Mouse (Mus musculus) cerebellum, adult 11-12 months (tissue): ENCODE measurements around the gene Baz1b.
"Not testable (repeated sequence)": the region's sequence is repeated elsewhere in the genome, so short reads cannot be mapped to it uniquely, and the experiment has no call there.

ENCODE experiments used
- DNase-seq: peaks from one replicate; pipeline ENCODE4 v3.0.0; 2022

Gene Baz1b

GRCm38 (mm10) chr5:135180796-135181195 is 6.3 kb upstream of the Baz1b start:
- peak; percentile 55 for DNase-seq

- DNase-seq: no peak
Measured at GRCm38 (mm10) chr5:135181776-135182175, 5.3 kb upstream of the Baz1b start.

- peak; percentile 58 for DNase-seq
Measured at GRCm38 (mm10) chr5:135183131-135183861, 3.8 kb upstream of the Baz1b start.

GRCm38 (mm10) chr5:135185016-135185415 is 2.0 kb upstream of the Baz1b start:
- DNase-seq: peak; percentile 30

GRCm38 (mm10) chr5:135185596-135185995 is 1.5 kb upstream of the Baz1b start:
- DNase-seq: peak; percentile 50

GRCm38 (mm10) chr5:135186231-135186620 is 838 bp upstream of the Baz1b start:
- DNase-seq: no peak

GRCm38 (mm10) chr5:135187349-135188213 is 517 bp downstream of the Baz1b start:
- DNase-seq: peak; percentile 64

GRCm38 (mm10) chr5:135188214-135188554 is 1.1 kb downstream of the Baz1b start:
- peak; percentile 40 for DNase-seq

GRCm38 (mm10) chr5:135189281-135190022 is 2.4 kb downstream of the Baz1b start:
- DNase-seq: no peak

GRCm38 (mm10) chr5:135191620-135192019 is 4.6 kb downstream of the Baz1b start:
- DNase-seq: peak; percentile 62

GRCm38 (mm10) chr5:135192431-135192830 is 5.4 kb downstream of the Baz1b start:
- no peak for DNase-seq

GRCm38 (mm10) chr5:135196367-135196766 is 9.3 kb downstream of the Baz1b start:
- no peak for DNase-seq

GRCm38 (mm10) chr5:135202763-135203162 is 15.7 kb downstream of the Baz1b start:
- no peak for DNase-seq

GRCm38 (mm10) chr5:135208197-135208596 is 21.1 kb downstream of the Baz1b start:
- DNase-seq: no peak

GRCm38 (mm10) chr5:135216871-135217270 is 29.8 kb downstream of the Baz1b start:
- peak; percentile 34 for DNase-seq

- DNase-seq: no peak
Measured at GRCm38 (mm10) chr5:135220941-135221340, 33.9 kb downstream of the Baz1b start.

GRCm38 (mm10) chr5:135222066-135222465 is 35.0 kb downstream of the Baz1b start:
- DNase-seq: no peak

GRCm38 (mm10) chr5:135224169-135224568 is 37.1 kb downstream of the Baz1b start:
- no peak for DNase-seq

GRCm38 (mm10) chr5:135225879-135226278 is 38.8 kb downstream of the Baz1b start:
- DNase-seq: not testable (repeated sequence)

GRCm38 (mm10) chr5:135230186-135230585 is 43.1 kb downstream of the Baz1b start:
- DNase-seq: no peak

- DNase-seq: no peak
Measured at GRCm38 (mm10) chr5:135233166-135233920, 46.3 kb downstream of the Baz1b start.

GRCm38 (mm10) chr5:135236571-135236970 is 49.5 kb downstream of the Baz1b start:
- no peak for DNase-seq

- no peak for DNase-seq
Measured at GRCm38 (mm10) chr5:135238832-135239231, 51.8 kb downstream of the Baz1b start.
